Mouse (Mus musculus): ENCODE data around the gene Dydc1.

DNA sequence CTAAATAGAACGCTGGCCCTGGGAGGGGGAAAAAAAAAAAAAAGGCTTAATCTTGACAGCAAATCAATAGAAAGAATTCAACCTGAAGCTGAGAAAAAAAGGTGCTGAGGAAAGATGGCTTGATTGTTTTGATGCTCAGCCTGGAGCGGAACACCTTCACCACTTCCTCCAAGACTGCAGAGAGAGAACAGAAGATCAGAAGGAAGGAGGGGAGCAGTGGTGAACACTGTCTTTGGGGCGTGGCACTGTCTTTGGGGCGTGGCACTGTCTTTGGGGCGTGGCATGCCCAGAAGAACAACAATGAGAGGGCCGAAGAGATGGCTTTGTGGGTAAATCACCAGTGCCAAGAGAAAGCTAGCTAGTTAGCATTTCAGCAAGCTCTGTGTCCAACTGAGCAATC is 22.2 kb upstream of the Dydc1 start:
- no peak for TF ChIP-seq CTCF (IDR thresholded peaks at IDR 0.05; ENCODE audit: insufficient read depth, low read depth, low read length)
- TF ChIP-seq POLR2A (IDR thresholded peaks at IDR 0.05; ENCODE audit: insufficient read depth, low read depth, low read length) = no peak
